Mouse (Mus musculus): ENCODE measurements around the gene Cdh16.
"Not testable (repeated sequence)": the region's sequence is repeated elsewhere in the genome, so short reads cannot be mapped to it uniquely, and the experiment has no call there.

Gene Cdh16

GRCm38 (mm10) chr8:104577606-104578005 lies 46.6 kb downstream of the Cdh16 start:
- not testable (repeated sequence) for DNase-seq (ENCODE audit: extremely low read depth, insufficient read length, low spot score)

- no peak for DNase-seq (ENCODE audit: extremely low read depth, insufficient read length, low spot score)
Measured at GRCm38 (mm10) chr8:104576820-104577219, 47.4 kb downstream of the Cdh16 start.

- DNase-seq (ENCODE audit: extremely low read depth, insufficient read length, low spot score): peak; percentile 39
Measured at GRCm38 (mm10) chr8:104570436-104571343, 53.5 kb downstream of the Cdh16 start.

GRCm38 (mm10) chr8:104569559-104569958 lies 54.6 kb downstream of the Cdh16 start:
- no peak for DNase-seq (ENCODE audit: extremely low read depth, insufficient read length, low spot score)

GRCm38 (mm10) chr8:104565457-104565798 lies 58.8 kb downstream of the Cdh16 start:
- DNase-seq (ENCODE audit: extremely low read depth, insufficient read length, low spot score): no peak

GRCm38 (mm10) chr8:104564633-104565456 lies 59.4 kb downstream of the Cdh16 start:
- peak; percentile 77 for DNase-seq (ENCODE audit: extremely low read depth, insufficient read length, low spot score)

- DNase-seq (ENCODE audit: extremely low read depth, insufficient read length, low spot score): no peak
Measured at GRCm38 (mm10) chr8:104560731-104561130, 63.5 kb downstream of the Cdh16 start.

GRCm38 (mm10) chr8:104557226-104557625 lies 67.0 kb downstream of the Cdh16 start:
- no peak for DNase-seq (ENCODE audit: extremely low read depth, insufficient read length, low spot score)

- DNase-seq (ENCODE audit: extremely low read depth, insufficient read length, low spot score): no peak
Measured at GRCm38 (mm10) chr8:104555191-104555590, 69.0 kb downstream of the Cdh16 start.

Data from 3134 (cell line).